Mouse (Mus musculus): ENCODE measurements around the gene Olfml2a.

GRCm38 (mm10) chr2:39003106-39003505 is 71.3 kb downstream of the Olfml2a start:
- TF ChIP-seq CTCF (IDR thresholded peaks at IDR 0.05; ENCODE audit: low read depth) (no peak), EP300 (IDR thresholded peaks at IDR 0.05; ENCODE audit: low read depth) (no peak)
